Mouse (Mus musculus) gastrocnemius, adult 8-10 months (tissue): ENCODE data around the gene Celsr2. TPM values are rescaled to one million over a fixed set of nuclear protein-coding genes. Genes with fewer than 3 reads are reported as not detected.
A peak's percentile ranks its signal among the peaks of the same experiment; 100 is the strongest.

Experiments
- DNase-seq, 2 experiments: peaks; one replicate each; pipeline ENCODE4 v3.0.0; 2022; ENCODE audit warnings: low spot score in 2 of 2
- total RNA-seq, 4 experiments: library from RNA; stranded (reverse); gene quantifications; 2 replicates each; pipeline ENCODE4 v1.2.4; 2022

Celsr2 gene
- total RNA-seq, 4 experiments from 2014 or later = 8.9 to 12.5 (median 9.6) TPM

DNA sequence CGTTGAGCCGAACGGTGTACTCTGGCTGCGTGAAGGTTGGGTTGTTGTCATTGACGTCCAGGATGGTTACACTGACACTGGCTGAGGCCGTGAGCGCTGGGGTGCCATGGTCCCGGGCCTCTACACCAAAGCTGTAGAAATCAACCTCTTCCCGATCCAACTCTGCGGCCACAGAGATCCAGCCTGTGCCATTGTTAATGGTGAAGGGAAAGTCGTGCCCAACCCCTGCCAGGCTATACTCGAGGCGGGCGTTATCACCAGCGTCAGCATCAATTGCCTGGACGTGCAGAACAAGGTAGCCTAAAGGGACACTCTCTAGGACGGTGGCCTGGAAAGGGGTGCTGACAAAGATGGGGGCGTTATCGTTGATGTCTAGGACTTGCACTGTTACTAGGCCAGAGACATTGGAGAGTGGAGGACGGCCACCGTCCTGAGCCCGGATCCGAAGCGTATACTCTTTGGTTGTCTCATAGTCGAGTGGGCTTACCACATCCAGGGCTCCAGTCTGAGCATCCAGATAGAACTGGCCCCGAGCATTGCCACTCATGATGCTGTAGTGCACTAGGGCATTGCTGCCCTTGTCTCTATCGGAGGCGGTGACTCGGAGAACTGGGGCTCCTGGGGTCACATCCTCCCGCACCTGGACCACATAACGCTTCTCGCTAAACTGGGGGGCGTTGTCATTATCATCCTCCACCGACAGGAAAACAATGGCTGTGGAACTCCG is 1.6 kb downstream of the Celsr2 start:
- no peak for DNase-seq

DNA sequence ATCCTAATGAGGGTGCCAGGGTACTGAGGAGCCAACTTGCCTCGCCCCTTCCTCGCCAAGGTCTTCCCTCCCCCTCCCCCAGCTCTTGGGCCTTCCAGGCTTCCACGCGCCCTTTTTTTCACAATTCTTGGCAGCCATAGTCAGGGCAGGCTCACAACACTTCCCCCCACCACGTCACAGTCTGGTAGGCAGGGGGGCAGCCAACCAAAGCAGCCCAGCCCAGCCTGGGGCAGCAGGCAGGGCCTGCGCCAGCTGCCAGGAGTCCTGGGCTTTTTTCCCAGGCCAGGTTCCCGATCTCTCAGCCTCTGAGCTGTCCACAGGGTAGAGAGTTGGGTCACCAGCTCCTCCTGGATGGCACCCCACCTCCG is 3.6 kb downstream of the Celsr2 start:
- no peak for DNase-seq

DNA sequence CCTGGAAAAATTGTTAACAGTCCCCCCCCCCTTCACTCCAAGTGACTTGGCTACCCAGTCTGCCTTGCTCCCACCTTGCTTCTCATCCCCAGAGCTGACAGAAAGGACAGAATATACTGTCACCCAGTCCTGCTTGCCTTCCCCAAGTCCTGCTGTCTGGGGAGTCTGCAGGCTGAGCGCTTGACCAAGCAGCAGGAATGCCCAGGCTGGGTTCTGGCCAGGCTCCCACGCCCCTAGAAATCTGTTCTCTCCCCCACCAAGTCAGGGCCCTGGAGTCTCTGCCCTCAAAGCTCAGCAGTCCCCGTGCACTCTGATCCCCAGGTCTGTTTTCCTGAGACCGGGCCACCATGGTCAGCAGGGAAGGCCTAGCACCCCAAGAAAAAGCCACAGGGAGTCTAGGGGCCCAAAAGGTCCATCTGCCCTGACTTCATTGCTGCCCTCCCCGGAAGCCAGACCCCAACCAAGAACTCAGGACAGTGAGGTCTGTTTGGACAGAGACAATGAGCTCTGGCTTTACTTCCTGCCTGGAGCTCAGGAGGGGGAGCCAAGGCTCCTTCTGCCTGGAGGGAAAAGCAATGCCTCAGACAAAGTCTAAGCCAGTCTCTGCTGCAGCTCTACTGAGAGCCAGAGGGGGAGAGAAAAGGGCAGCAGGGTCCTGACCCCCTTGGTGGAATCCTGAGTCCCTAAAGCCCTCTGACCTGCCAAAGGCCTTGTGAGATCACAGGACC is 4.2 kb downstream of the Celsr2 start:
- no peak for DNase-seq

DNA sequence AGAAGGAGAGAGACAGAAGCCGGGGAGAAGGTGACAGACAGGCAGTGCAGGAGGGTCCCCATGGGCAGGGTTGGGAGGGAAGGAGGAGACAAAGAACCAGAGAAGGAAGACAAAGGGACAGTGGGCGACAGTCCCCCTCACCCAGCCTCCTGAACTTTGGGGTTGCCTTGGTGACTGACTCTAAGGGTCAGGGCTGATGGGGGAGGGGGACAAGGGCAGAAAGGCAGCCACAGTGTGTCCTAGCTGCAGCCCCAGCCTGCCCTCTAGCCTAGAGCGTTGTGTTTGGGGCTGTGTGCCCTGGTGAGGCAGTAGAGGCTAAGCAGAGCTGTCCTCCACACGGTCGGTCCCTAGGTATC is 5.0 kb downstream of the Celsr2 start:
- no peak for DNase-seq

DNA sequence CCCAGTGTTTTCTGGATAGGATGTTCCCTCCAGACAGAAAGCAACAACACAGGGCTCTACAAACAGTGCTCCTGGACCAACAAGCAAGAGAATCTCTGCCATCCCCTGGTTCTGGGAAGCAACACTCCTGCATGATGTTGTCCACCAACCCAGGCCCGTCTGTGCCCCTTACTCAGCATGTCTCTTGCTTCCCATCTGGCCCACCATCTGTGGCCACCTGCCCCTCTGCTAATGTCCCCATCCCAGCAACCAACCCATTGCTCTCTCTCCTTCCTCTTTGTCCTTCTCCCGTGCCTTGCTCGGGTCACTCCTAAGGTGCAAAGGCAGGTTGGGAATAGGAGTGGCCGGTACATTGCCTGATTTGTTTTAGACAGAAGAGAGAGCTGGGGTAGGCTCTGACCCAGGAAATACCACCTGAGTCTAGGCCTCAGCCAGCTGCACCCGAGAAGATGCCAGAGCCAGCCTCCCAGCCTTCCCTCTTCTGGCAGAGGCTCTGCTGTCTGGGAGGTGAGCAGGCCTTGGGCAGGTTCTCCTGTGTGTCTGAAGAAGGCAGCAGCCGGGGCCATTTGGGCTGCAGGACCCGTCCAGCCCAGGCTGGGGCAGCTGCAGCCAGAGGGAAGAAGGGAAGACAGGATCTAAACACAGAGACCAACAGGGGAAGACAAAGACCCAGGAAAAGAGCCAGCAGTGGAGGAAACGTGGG is 5.5 kb downstream of the Celsr2 start:
- DNase-seq = no peak

DNA sequence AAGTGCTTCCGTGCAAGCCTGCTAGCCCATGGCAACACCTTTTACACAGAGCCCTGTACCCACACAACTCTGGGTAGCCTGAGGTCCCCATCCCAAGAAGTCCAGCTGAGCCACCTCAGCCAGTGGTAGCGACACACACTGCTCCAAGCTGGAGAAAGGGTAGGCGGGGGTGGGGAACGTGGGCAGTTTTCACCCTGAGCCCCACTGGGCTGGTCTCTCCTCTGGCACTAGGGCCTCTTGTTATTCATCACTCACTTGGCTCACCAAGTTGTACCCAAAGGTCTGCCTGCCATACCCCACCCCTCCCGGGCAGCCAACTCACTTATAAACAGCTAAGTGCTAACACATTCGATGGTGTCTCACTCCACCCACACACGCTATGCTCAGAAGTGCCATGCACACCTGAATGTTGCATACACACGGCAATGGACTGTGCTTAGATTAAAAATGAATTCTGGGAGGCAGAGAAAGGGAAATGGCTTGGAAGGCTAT is 6.8 kb downstream of the Celsr2 start:
- DNase-seq = no peak

DNA sequence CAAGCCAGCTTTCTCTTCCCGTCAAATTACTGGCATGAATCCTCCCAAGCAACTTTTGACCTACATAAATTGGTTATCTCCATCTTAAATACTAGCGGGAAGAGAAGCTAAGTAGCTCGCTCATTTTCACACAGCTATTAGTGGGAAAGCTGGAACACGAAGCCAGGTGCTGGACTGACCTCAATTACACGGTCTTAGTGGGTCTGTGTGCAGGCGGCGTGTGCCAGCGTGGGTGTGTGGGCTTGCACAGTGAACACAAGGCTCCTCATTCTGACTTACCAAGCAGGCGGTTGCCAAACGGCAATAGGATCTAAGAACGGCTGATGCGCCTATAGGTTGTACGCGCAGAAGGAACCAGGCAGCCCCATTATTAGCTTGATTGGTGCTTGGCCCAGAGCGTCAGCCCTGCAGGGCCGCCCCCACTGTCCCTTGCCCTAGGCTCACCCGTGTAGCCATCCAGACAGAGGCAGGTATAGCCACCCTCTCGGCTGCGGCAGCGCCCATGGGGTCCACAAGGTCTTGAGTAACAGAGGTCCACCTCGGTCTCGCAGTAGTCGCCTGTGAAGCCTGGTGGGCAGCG is 9.0 kb downstream of the Celsr2 start:
- no peak for DNase-seq

DNA sequence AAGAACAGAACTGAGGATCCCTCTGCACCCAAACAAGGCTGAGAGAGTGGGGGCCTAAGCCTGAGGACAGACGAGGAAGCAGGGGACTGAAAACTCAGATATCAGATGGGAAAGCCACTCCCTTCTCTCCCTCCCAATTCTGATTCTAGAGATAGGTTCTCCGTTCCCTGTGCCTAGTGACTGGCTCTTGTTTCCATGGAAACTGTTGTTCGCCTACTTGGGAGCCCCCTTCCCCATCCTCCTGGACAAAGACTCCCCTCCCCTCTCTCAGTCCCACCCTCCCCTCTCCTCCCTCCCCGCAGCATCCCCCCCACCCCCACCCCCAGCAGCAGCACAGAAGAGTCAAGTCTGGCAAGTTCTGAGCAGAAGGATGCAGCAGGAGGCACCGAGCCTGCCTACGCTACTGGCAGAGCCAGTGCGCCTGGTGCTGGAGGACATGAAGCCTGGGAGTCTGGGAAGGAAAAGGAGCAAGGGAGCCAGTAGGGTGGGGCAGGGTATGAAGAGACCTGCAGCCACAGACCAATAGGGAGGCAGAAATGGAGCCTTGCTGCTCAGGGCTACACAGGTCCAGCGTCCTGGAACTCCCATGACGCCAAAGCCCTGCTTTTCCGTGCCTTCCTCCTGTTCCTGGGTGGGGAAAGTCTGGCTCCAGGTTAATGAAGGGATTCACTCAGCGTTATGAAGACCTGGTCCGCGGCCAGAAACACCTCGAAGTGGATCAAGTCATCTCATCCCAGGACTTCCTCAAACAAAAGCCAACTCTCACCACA is 9.6 kb downstream of the Celsr2 start:
- no peak for DNase-seq

DNA sequence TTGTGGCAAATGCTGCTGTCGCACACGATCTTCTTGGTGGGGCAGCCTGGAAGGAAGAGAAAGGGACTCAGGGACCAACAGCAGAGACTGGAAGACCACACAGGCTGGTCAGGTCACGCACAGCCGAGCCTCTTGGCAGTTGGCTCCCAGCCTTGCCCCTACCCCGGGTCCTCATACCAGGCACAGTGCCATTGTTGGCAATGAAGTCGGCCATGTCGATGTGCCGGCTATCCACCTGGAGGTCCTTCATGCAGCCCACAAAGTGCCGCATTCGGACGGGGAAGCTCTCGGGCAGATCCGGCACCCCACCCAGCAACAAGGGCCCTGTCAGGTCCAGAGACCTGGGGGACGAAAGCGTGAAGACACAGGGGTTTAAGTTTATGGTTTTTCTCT is 12.8 kb downstream of the Celsr2 start:
- DNase-seq = no peak

DNA sequence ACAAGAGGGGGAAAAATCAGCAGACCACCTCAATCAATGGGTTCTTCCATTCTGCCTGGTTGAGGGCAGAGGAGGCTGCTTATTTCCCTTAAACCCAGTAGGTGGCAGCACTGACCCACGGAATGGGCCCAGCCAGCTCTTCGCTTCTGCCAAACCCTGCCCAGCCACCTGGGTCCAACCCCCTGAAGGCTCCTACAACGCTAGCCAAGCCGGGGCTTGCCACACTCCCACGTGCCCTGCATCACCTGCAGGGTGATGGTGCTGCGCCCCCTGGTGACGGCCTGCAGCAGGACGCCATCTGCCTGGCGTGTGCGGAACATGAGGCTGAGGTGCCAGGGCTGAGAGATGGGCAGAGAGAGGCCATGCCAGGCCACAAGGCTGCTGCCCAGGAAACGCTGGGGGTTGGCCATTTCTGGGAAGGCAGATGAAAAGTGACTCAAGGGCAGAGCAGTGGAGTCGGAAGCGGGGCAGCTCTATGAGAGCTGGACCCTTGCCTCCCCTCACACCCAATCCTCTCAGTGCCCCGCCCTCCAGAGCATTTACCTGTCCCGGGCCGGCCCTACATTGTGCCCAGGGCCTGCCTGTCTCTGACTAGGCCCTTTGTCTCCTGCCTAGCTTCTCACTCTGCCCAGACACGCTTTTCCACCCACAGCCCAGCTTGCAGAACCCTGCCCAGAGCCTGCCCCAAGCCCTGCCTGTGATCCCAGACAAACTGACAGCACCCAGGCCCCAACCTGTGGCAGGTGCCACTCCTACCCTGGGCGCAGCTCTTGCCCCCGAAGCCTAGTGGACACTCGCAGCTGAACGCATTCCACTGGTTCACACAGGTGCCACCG is 13.4 kb downstream of the Celsr2 start:
- peak; percentile 82 to 90 for DNase-seq

DNA sequence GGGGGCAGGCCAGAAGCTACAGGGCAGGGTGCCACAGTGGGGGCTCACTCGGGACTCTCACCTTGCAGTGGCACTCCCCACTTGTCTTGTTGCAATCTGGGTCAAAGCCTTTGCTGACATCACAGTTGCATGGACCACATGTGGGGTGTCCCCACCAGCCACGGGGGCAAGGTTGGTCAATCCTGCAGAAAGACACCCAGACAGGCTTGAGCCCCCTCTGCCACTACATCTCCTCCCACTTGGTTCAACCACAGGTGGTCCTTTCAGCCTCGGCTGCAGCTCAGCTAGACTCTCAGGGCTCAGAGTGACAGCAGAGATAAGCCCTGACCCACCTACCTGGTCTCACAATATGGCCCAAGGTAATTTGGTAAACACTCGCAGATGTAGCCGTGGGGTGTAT is 14.9 kb downstream of the Celsr2 start:
- no peak for DNase-seq

DNA sequence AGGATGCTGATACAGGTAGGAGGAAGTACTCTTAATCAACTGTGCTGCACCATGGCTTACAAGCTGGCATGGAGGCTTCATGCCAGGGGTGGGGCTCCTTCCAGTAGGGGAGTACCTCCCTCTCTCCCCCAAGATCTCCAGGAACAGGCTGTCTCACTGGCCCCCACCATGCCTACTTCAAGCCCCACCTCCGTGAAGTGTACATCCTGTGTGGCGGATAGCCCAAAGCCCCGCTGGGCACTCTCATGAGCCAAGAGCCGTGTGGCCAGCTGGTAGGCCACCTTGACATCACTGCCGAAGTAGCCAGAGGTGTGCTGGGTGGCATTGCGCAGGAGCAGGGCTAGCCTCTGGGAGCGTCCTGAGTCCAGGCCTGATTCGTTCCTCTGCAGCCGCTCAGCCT is 17.1 kb downstream of the Celsr2 start:
- DNase-seq = no peak

DNA sequence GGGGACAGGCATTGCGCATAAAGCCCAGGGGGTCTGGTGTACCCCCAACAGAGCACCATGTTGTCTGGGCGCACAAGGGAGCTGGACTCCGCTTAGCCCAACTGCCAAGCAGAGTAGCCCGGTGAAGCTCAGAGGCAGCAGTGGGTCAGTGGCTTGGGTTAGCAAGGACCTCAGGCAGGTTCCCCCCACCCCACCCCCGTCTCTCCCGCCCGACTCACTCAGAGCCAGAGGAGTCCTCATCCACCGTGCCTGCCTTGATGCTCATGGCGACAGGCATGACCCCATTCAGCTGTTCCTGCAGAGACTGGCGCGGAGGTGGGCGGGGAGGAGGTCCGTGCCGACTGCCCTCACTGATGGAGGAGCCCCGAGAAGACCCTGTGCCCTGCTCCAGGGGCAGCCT is 22.6 kb downstream of the Celsr2 start:
- DNase-seq = no peak

DNA sequence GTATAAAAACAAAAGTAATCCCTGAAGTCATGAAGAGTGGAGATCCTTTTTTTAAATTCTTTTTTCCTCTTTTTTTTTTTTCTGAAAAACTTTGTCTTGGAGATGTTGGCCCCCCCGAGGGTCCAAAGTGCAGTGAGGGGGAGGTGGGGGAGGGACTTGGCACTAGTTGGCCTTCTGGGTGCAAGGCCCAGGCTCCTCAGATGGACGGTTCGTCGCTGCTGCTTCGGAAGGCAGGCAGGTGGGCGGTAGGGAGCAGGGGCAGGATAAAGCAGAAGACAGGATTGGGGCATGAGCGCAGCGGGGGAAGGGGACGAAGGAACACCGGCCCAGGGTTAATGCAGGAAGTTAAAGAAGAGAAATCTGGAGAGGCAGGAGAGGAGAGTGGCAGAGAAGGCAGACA is 23.1 kb downstream of the Celsr2 start:
- DNase-seq = no peak

DNA sequence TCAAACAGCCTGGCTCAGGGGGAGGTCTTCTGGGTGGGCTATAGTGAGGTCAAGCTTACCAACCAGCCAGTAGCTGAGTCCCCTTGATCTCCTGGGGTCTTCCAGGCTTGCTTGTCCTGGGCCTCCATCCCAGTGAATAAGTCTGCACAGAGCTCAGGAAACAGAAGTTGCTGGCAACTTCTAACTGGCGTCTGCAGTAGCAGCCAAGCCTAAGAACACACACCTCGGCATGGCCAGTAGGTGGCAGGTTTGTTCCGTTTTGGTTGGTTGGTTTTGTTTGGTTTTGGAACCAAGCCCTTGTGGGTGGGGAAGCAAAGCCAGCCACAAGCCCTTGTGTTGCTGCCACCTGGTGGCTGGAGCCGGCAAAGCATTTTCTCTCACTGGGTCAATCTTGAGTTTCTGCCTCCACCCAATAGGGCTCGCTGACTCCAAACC is 26.2 kb downstream of the Celsr2 start:
- peak; percentile 89 to 90 for DNase-seq

DNA sequence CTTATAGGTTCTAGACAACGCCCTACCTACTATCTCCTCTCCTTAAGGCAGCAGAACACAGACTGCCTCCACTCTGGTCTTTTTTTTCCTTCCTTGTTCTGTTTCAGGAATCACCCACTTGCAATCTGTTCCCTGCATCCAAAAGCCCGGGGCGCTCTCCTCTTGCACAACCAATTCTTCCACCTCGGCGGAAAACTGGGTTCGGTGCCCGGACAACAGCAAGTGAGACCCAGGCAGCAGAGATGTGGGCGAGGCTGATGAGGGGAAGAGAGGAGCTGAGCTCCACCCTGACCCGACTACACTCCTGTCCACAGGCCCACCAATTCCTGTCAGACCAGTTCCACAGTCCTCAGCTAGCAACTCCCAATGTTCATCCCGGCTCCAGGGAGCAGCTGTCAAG is 29.2 kb downstream of the Celsr2 start:
- DNase-seq = no peak

DNA sequence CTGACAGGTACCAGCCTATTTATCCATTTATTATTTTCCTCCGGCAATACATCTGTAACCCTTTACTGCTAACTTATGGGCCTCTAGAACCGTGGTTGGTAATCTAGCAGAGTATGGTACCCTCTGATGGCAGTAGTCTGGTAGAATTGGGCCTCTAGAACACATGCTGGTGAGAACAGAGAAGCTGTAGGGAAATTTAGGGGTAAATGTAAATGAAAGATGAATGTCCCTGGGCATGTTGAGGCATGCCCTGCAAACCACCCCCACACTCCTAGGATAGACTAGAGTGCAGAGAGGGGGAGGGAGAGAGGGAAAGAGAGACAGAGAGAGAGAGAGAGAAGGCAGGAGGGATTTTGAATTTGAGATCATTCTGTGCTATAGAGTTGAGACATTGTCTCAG is 30.9 kb downstream of the Celsr2 start:
- DNase-seq = no peak

DNA sequence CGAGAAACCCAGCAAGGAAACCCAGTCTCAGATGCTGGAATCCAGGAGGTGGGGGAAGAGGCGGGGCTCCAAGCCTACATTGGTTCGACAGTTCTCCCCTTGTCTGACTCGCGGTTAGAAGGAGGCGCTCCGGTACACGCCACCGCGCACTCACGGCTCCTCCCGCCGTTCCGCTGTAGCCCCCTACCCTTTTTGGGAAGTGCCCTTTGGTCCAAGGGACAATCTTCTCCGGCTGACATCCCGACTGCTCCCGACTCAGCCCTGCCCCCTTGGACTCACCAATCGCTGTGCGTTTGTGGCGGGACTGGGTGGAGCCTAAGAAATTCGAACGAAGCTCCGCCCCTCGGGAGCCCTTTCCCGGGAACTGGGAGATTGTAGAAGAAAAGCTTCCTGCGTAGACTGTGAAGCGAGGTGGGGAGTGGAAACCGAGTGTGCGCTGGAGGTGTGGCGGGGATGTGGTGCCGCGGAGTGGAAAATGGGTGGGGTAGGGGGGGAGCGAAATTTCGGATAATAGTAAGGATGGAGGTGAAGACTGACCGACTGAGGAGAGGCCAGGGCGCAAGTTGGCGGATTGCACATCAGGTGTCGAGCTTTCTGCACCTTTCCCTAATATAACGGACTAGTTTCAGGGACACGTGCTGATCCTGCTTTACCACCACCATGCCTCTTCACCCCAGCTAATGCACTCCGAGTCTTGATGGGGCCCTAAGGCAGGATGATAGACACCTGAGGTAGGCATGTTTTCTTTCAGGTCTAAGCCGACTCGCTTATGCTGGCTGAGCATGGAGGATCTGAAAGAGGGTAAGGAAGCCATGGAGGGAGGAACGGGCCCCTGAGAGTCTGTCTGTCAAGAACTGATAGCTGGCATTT is 31.6 kb downstream of the Celsr2 start, which contains the start of gene Psrc1:
Psrc1 (plus strand) TSS at position 355 of the 870 bp plus-strand sequence.
- DNase-seq = peak; percentile 75 to 77
